Mouse (Mus musculus) kidney, postnatal 0 days (tissue): ENCODE measurements around the gene Mxi1. TPM values are rescaled to one million over a fixed set of nuclear protein-coding genes. Genes with fewer than 3 reads are reported as not detected.
A peak's percentile ranks its signal among the peaks of the same experiment; 100 is the strongest.

Experiments used
- ATAC-seq: fragments of 200-750 bp; cut with Nextera tagmentation; replicated peaks from 2 replicates; pipeline ENCODE4 v1.8.0; 2017; ENCODE audit warnings: low read depth, moderate number of reproducible peaks, moderate TSS enrichment, moderate library complexity; ENCODE audit not compliant: low FRiP score
- DNase-seq: peaks from one replicate; pipeline ENCODE4 v3.0.0-alpha.2; 2016; ENCODE audit warnings: low spot score
- H3K27ac ChIP-seq: fragments of 300-500 bp; sonication (generic); 2 replicates; pipeline ENCODE4 v1.5.1; 2014; ENCODE audit warnings: mild to moderate bottlenecking
- H3K27me3 ChIP-seq: fragments of 300-500 bp; sonication (generic); 2 replicates; pipeline ENCODE4 v1.6.1; 2014; ENCODE audit warnings: low read length, mixed read lengths; ENCODE audit not compliant: insufficient read depth
- H3K36me3 ChIP-seq: fragments of 300-500 bp; sonication (generic); 2 replicates; pipeline ENCODE4 v1.6.1; 2014; ENCODE audit warnings: low read length, mixed read lengths; ENCODE audit not compliant: insufficient read depth
- H3K4me1 ChIP-seq: fragments of 300-500 bp; sonication (generic); replicated peaks from 2 replicates; pipeline ENCODE4 v1.6.1; 2014; ENCODE audit warnings: antibody characterized with exemption, low read length, mixed read lengths; ENCODE audit not compliant: insufficient read depth
- H3K4me2 ChIP-seq: fragments of 300-500 bp; sonication (generic); 2 replicates; pipeline ENCODE4 v1.6.1; 2014; ENCODE audit warnings: mild to moderate bottlenecking, low read length, moderate library complexity, mixed read lengths
- H3K4me3 ChIP-seq: fragments of 300-500 bp; sonication (generic); replicated peaks from 2 replicates; pipeline ENCODE4 v1.5.1; 2014; ENCODE audit warnings: low read depth, low read length
- H3K9ac ChIP-seq: fragments of 300-500 bp; sonication (generic); 2 replicates; pipeline ENCODE4 v1.6.1; 2014; ENCODE audit warnings: low read depth, low read length
- H3K9me3 ChIP-seq: fragments of 300-500 bp; sonication (generic); replicated peaks from 2 replicates; pipeline ENCODE4 v1.6.1; 2016; ENCODE audit warnings: low read length, inconsistent platforms, mixed read lengths
- CTCF ChIP-seq: IDR thresholded peaks from 2 replicates; pipeline ENCODE4 v1.5.1; 2016; ENCODE audit warnings: antibody characterized with exemption, low read depth, mild to moderate bottlenecking, moderate library complexity
- WGBS: fragments of 180-500 bp; shearing (Covaris S2); extraction: QIAGEN DNeasy Blood & Tissue Kit; methylation state at CpG from one replicate; pipeline ENCODE4 v1.1.7; 2014; 5-methylcytosine and 5-hydroxymethylcytosine counted together
- polyA plus RNA-seq: library from polyadenylated mRNA; unstranded; fragments of >200 nt; fragmentation: Nextera tagmentation; extraction: Ambion mirVana; gene quantifications from 2 replicates; pipeline ENCODE4 v1.2.1, GENCODE M21; 2015

Mxi1 gene
- polyA plus RNA-seq: 51.9 and 55.0 TPM in 2 replicates

DNA sequence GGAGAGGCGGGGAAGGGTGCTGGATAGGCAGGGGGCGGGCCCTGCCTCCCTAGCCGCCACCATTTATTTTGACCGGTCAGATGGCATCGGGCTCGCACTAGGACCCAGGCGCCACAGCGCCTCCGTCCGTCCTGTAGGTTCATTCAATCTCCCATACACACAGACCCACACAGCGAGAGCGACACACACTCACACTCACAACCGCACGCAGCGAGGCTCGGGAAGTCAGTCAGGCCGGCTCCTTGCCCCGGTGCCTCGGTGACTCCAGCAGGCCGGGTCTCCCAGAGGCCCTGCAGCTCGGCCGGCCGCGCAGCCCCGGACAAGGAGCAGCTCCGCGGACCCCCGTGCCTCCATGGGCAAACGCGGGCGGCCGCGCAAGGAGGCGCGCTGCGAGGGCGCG is at the start of gene Mxi1:
Gene Mxi1 (plus strand): TSS at position 171 of the 400 bp plus-strand sequence.
- Histone ChIP-seq H3K36me3 (no peaks in the 10 kb centered on the region), H3K4me2 (peak within 1 kb of the TSS; percentile 91), H3K4me3 (peak within 1 kb of the TSS; percentile 96), H3K9me3 (no peaks in the 10 kb centered on the region), H3K9ac (peak within 1 kb of the TSS; percentile 85), H3K4me1 (peaks cover 9% of the 10 kb centered on the region; the same call in 1 of the 2 replicates), H3K27ac (peak within 1 kb of the TSS; percentile 97), H3K27me3 (no peaks in the 10 kb centered on the region)
- WGBS: under 1% methylated on average over 38 of the region's 38 CpGs
- TF ChIP-seq CTCF: peak; percentile 50; the same call in 1 of the 2 replicates
- DNase-seq (peak; percentile 91), ATAC-seq (peak; percentile 41)

DNA sequence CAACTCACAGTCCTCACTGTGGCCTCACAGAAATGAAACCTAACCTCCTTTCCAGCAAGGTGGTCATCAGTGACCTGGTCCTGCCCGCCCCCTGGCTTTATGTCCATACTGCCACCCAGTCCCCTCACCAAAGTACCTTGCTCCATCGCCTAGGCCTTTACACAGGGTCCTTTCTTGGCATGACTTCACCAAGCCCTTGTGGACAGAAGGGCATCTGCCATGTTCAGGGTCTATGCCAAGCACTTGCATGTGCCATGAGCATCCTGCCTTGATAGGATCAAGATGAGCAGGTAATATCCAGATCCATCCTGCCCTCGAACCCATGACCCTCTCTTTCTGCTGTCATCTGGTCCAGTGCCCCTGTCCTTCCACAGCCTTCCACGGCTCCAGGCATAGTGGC is 49.5 kb upstream of the Mxi1 start:
- DNase-seq: no peak
- 87% methylated on average over 4 of the region's 4 CpGs for WGBS

DNA sequence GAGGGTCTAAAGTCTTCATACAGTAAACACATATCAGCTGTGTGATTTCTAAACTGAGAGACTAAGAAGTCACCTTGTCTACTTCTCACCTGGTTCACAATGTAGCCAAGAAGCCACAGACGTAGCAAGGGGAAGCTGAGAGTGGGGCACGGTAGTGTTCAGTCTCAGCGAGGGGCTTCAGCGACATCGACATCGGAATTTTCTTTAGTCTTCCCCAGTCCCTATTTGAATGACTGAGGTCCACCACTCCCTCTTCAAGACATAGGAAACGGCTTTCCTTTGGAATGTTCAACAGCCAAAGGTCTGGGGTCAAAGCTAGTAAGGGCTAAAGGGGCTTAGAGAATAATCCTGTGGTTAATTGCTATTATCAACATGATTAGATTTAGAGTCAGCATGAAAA is 48.3 kb upstream of the Mxi1 start:
- no peaks in the 10 kb centered on the region for H3K4me1 ChIP-seq
- H3K27ac ChIP-seq: no peak overlapping the region
- DNase-seq: no peak
- TF ChIP-seq CTCF: no peak
- no peak overlapping the region for H3K9ac ChIP-seq
- no peaks in the 10 kb centered on the region for H3K9me3 ChIP-seq
- H3K4me2 ChIP-seq: no peak overlapping the region
- 78% methylated on average over 7 of the region's 7 CpGs for WGBS
- no peaks in the 10 kb centered on the region for H3K27me3 ChIP-seq
- no peaks in the 10 kb centered on the region for H3K36me3 ChIP-seq
- ATAC-seq: no peak
- H3K4me3 ChIP-seq: no peak overlapping the region

More for the DNA sequence above, 49.5 kb upstream of the Mxi1 start:
- Histone ChIP-seq H3K27ac (no peak overlapping the region), H3K4me2 (no peak overlapping the region), H3K27me3 (no peaks in the 10 kb centered on the region), H3K9me3 (no peaks in the 10 kb centered on the region), H3K9ac (no peak overlapping the region), H3K36me3 (no peaks in the 10 kb centered on the region), H3K4me3 (no peak overlapping the region), H3K4me1 (no peaks in the 10 kb centered on the region)
- no peak for TF ChIP-seq CTCF
- no peak for ATAC-seq

DNA sequence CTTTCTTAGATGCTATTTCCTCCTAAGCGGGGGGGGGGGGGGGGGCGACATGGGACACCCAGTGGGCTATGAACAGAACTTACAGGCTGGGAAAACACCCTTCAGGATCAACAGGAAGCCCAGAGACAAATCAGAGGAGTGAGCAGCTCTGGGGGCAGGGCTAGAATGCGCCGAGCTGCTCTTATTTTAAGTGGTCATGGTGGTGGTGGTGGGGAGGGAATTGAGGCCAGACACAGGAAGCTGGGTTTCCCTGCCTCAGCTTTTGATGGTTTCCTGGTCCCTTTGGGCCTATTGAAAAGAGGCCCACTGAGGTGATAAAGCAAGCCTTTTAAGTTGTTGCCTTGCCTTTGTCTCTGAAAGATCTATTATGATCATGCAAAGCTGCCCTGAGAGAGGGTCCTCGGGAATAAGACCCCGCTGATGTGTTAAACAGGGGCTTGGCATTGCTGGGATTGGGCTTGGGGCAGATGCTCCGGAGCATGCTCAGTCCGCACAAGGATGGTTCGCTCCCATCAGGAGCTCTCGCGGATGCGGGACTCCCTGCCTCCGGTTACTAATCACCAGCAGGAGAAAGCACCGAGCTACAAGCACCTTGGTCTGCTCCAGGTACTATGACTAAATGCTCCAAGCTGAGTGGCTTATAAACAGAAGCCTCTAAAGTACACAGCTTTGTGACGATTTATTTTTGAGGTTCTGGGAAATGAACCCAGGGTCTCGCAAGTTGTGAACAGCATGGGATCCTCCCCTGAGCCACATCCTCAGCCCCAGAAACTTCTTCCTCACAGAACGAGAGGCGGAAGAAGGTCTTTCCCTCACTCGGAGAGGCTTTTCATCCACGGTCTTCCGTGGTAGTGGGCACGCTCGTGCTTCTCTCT is 46.2 kb upstream of the Mxi1 start:
- Histone ChIP-seq H3K27ac (no peak overlapping the region), H3K4me2 (no peak overlapping the region)
- 35% methylated on average over 23 of the region's 23 CpGs for WGBS

DNA sequence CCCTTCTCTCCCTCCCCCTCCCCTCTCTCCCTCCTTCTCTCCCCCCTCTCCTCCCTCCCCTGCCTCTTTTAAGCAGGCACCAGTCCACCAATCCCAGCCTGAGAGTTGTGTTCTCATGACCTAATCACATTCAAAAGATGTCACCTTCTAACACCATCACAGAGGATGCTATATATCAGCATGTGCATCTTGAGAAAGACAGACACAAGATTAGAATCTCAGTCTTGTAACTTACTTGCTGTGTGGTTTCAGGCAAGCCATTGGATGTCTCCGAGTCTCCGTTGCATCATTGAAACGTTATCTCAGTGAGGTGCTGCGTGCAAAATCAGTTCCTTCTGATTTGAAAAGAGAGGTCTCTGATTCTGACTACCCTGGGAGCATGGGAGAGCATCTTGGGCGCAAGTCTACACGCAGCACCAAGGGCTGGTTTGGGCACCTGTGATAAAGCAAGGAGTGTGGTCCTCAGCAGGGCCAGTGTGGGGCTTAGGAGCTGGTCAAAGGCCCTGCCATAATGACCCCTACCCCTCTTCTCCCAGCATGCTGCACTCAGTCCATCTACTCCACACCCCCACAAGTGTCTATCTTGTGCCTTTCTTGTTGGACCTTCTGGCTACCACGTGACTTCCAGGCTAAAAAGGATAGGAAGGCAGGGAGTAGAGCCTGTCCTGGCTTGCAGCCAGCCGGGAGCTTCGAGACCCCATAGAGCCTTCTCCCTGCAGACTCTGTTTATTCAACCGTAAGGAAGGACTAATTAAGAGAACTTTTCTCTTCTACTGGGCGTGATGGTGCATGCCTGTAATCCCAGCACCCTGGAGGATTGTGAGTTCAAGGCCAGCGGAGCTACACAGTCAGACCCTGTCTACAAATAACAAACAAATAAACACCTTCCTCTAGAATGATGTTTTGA is 45.2 kb upstream of the Mxi1 start:
- ATAC-seq: no peak
- TF ChIP-seq CTCF: no peak
- Histone ChIP-seq H3K27me3 (no peaks in the 10 kb centered on the region), H3K4me1 (no peaks in the 10 kb centered on the region), H3K27ac (no peak overlapping the region), H3K9me3 (no peaks in the 10 kb centered on the region), H3K36me3 (no peaks in the 10 kb centered on the region), H3K9ac (no peak overlapping the region), H3K4me2 (no peak overlapping the region), H3K4me3 (no peak overlapping the region)
- DNase-seq: peak; percentile 32
- WGBS: 52% methylated on average over 12 of the region's 12 CpGs

More for the DNA sequence above, 46.2 kb upstream of the Mxi1 start:
- TF ChIP-seq CTCF: no peak
- no peak overlapping the region for H3K9ac ChIP-seq
- H3K9me3 ChIP-seq: no peaks in the 10 kb centered on the region
- H3K36me3 ChIP-seq: no peaks in the 10 kb centered on the region
- no peak overlapping the region for H3K4me3 ChIP-seq
- ATAC-seq (no peak), DNase-seq (no peak)
- no peaks in the 10 kb centered on the region for H3K4me1 ChIP-seq
- H3K27me3 ChIP-seq: no peaks in the 10 kb centered on the region

DNA sequence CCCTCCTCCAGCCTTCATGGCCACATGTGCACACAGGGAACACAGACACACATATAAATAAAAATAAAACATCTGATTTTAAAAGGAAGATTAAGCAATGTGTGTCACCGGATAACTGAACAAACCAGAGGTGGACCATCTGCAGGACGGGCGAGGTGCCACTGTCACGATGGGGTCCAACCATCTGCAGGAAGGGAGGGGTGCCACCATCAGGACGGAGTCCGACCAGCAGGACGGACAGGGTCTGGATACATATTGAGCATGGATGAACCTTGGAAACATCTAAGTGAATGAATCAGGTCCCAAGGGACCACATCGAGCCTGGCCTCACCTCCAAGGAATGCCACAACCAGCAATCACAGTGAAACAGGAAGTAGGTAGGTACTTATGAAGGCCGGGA is 43.0 kb upstream of the Mxi1 start:
- Histone ChIP-seq H3K27me3 (no peaks in the 10 kb centered on the region), H3K9ac (no peak overlapping the region), H3K4me1 (no peaks in the 10 kb centered on the region), H3K36me3 (no peaks in the 10 kb centered on the region), H3K4me2 (no peak overlapping the region), H3K4me3 (no peak overlapping the region), H3K9me3 (no peaks in the 10 kb centered on the region), H3K27ac (no peak overlapping the region)
- no peak for DNase-seq
- ATAC-seq: no peak
- no peak for TF ChIP-seq CTCF
- 92% methylated on average over 9 of the region's 9 CpGs for WGBS
